Mouse (Mus musculus) liver, embryonic 16.5 days (tissue): ENCODE measurements at regions not wholly inside any gene's neighbourhood (a gene's known extent, or its start where the extent isn't known, plus 50 kb on each side); places are given as distances from the start of the nearest gene placed in this dataset.
A peak's percentile ranks its signal among the peaks of the same experiment; 100 is the strongest.

Experiments
- ATAC-seq: fragments of 200-750 bp; cut with Nextera tagmentation; 2 replicates; pipeline ENCODE4 v1.8.0; 2017; ENCODE audit warnings: low read depth, mild to moderate bottlenecking, moderate number of reproducible peaks, moderate library complexity
- H3K27ac ChIP-seq: fragments of 300-500 bp; sonication (generic); 2 replicates; pipeline ENCODE4 v1.5.1; 2014; ENCODE audit warnings: mild to moderate bottlenecking, low read length
- H3K27me3 ChIP-seq: fragments of 300-500 bp; sonication (generic); 2 replicates; pipeline ENCODE4 v1.6.1; 2014; ENCODE audit warnings: low read depth, low read length, mixed read lengths; ENCODE audit not compliant: control insufficient read depth, insufficient read depth
- H3K36me3 ChIP-seq: fragments of 300-500 bp; sonication (generic); 2 replicates; pipeline ENCODE4 v1.6.1; 2014; ENCODE audit warnings: mild to moderate bottlenecking; ENCODE audit not compliant: control insufficient read depth, insufficient read depth
- H3K4me1 ChIP-seq: fragments of 300-500 bp; sonication (generic); 2 replicates; pipeline ENCODE4 v1.6.1; 2014; ENCODE audit warnings: low read depth, low read length, mixed read lengths; ENCODE audit not compliant: control insufficient read depth
- H3K4me2 ChIP-seq: fragments of 300-500 bp; sonication (generic); 2 replicates; pipeline ENCODE4 v1.6.1; 2014; ENCODE audit warnings: low read depth, low read length, mixed read lengths
- H3K4me3 ChIP-seq: fragments of 300-500 bp; sonication (generic); 2 replicates; pipeline ENCODE4 v1.5.1; 2014; ENCODE audit warnings: low read depth, mild to moderate bottlenecking, low read length
- H3K9ac ChIP-seq: fragments of 300-500 bp; sonication (generic); 2 replicates; pipeline ENCODE4 v1.6.1; 2014; ENCODE audit warnings: low read depth, low read length
- H3K9me3 ChIP-seq: fragments of 300-500 bp; sonication (generic); replicated peaks from 2 replicates; pipeline ENCODE4 v1.6.1; 2016; ENCODE audit warnings: low read length; ENCODE audit not compliant: control insufficient read depth
- WGBS: fragments of 180-500 bp; shearing (Covaris S2); extraction: QIAGEN DNeasy Blood & Tissue Kit; methylation state at CpG from one replicate; pipeline ENCODE4 v1.1.7; 2014; ENCODE audit not compliant: insufficient replicate concordance; 5-methylcytosine and 5-hydroxymethylcytosine counted together

DNA sequence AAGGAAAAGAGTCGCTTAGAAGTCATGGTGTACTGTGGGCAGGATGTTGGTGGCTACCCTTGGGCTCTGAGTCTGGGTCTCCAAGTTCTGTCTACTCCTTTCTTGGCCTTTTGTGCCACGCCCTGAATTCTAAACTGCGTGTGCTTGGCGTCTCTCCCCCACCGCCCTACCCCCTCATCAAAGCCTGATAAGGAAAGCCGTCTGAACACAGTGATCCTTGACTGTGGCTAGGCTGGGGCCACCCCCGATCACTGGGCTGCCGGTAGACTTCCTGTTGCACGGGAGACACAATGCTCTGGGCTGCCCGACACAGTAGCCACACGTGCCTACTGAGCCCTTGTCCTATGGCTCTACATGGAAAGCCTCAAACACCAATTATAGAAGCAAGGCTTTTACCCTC lies 67.1 kb upstream of the Calm2 start:
- Histone ChIP-seq H3K9ac (no peak overlapping the region; the same call in 1 of the 2 replicates), H3K4me3 (no peak overlapping the region), H3K9me3 (no peaks in the 10 kb centered on the region), H3K4me2 (peak overlapping the region; percentile 17; the same call in 1 of the 2 replicates), H3K27ac (no peak overlapping the region), H3K27me3 (no peaks in the 10 kb centered on the region), H3K36me3 (no peaks in the 10 kb centered on the region), H3K4me1 (peaks cover 15% of the 10 kb centered on the region)
- ATAC-seq, result peak; percentile 77
- WGBS, result 7% methylated on average over 11 of the region's 11 CpGs

DNA sequence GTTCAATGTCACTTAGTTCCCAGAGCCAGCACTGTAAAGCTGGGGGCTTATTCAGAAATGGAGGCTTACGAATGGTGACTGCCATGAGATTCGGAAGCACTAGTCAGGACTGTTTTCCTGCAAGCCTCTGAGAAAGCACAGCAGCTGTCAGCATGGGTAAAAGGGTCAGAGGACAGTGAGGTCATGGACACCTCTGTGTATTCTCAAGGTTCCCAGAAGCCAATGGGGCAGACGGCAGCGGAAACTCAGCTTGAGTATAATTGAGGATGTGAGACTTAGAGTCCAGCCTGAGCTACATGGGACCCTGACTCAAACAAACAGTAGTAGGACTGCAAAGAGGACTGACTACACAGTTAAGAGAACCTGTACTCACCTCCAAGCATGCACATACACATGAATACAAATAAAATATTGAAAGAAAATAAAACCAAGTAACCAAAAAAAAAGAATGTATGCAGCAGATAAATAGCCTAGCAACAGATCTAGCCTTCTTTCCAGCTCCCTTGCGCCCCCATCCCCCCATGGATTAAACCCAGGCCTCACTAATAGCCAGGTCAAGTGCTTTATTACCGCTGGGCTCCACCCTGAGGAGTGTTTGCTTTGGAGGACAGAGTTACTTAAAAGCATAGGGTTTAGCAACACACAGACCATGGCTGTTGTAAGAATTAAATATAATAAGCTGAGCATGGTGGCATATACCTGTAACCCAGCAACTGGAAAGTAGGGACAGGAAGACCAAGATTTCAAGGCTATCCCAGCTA lies 67.8 kb upstream of the Calm2 start:
- Histone ChIP-seq H3K27me3 (no peaks in the 10 kb centered on the region), H3K4me1 (peaks cover 15% of the 10 kb centered on the region), H3K27ac (no peak overlapping the region), H3K4me3 (no peak overlapping the region), H3K9me3 (no peaks in the 10 kb centered on the region), H3K9ac (no peak overlapping the region; the same call in 1 of the 2 replicates), H3K36me3 (no peaks in the 10 kb centered on the region), H3K4me2 (peak overlapping the region; percentile 17; the same call in 1 of the 2 replicates)
- WGBS, result 52% methylated on average over 6 of the region's 6 CpGs
- ATAC-seq, result no peak

DNA sequence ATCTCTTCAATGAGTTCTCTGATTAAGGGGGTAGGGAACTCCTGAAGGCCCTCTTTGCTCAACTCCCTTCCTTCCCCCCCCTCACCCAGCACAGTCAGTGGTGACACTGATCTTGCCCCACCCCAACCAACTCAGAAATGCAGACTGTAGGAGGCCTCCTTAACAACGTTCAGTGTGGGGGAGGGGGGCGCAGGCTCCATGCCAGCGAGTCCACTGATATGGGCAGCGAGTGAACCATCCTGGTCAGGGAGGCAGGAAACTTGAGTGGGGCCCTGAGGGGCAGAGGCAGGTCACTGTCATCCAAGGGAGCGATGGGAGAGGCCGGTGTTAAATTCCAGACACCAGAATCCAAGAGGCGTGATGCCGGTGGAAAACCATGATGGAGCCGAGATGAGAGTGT lies 70.5 kb upstream of the Calm2 start:
- Histone ChIP-seq H3K4me1 (peaks cover 15% of the 10 kb centered on the region), H3K27ac (no peak overlapping the region), H3K9me3 (no peaks in the 10 kb centered on the region), H3K27me3 (no peaks in the 10 kb centered on the region; the same call in 1 of the 2 replicates), H3K36me3 (no peaks in the 10 kb centered on the region), H3K9ac (no peak overlapping the region), H3K4me2 (no peak overlapping the region), H3K4me3 (no peak overlapping the region)
- ATAC-seq, result peak; percentile 10; the same call in 1 of the 2 replicates
- WGBS, result 45% methylated on average over 9 of the region's 9 CpGs

DNA sequence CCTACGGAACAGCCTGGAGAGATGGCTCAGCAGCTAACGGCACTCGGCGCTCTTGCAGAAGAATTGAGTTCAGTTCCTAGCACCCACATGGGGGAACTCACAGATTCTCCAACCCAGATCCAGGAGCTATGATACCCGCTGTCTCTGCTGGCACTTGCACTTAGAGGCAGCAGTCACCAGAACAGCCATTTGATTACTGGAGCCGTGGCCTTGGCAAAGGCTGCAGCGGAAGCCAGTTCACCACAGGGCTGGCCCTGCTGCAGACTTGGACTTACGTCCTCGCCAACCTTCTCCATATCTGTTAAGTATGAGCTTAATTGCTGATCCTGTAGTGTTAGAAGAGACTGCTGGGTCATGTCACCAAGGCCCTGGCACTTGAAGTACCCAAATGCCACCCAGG lies 72.7 kb upstream of the Calm2 start:
- no peak overlapping the region for H3K9ac ChIP-seq
- H3K9me3 ChIP-seq, result no peaks in the 10 kb centered on the region
- no peak overlapping the region for H3K4me3 ChIP-seq
- H3K27ac ChIP-seq, result no peak overlapping the region
- ATAC-seq, result no peak
- peaks cover 2% of the 10 kb centered on the region for H3K4me1 ChIP-seq
- WGBS, result 72% methylated on average over 9 of the region's 9 CpGs
- no peaks in the 10 kb centered on the region for H3K36me3 ChIP-seq
- H3K27me3 ChIP-seq, result no peaks in the 10 kb centered on the region; the same call in 1 of the 2 replicates
- H3K4me2 ChIP-seq, result no peak overlapping the region

DNA sequence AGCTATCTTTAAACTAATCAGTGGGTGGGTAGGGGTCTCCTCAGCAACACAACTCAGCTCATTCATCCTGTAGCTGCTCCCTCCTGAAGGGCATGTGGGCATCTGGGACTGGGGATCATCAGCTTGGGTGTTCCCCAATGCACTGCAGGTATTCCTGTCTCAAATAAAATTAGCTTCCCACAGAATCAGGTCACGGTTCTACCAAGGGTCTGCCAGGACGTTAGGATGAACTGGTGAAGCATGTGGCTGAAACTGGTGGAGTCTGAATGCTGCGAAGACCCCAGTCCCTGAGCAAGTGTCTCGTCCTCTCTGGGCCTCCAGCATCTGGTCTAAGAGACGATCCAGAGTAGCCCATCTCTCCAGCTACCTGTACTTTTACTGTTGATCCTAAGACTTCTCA lies 74.1 kb upstream of the Calm2 start:
- Histone ChIP-seq H3K4me2 (no peak overlapping the region), H3K4me1 (no peaks in the 10 kb centered on the region; the same call in 1 of the 2 replicates), H3K4me3 (no peak overlapping the region), H3K9ac (no peak overlapping the region), H3K27me3 (no peaks in the 10 kb centered on the region; the same call in 1 of the 2 replicates), H3K9me3 (no peaks in the 10 kb centered on the region), H3K27ac (no peak overlapping the region), H3K36me3 (no peaks in the 10 kb centered on the region)
- WGBS, result 70% methylated on average over 5 of the region's 5 CpGs
- no peak for ATAC-seq

DNA sequence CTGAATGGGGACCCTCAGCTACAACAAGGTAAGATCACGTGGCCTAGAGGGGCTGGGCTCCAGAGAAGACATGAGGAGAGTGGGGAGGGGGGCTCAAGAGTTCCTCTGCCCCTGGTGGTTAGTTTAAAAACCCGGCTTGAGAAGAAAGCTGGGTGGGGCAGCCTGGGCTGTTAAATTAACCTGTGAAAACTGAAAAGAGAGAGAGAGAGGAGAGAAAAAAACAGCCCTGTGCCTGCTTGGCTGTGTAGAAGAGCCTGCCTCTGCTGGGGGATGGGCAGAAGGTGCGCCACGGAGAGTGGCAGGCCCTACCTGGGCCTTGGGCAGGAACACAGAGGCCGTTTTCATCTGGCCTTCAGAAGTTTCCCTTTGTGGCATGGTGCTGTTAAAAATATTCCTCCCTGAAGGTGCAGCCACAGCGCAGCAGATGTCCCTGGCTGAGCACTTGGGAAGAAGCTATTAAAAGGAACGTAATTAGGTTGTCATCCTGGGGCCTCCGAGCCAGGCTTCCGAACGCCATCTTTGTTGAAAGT lies 75.0 kb upstream of the Calm2 start:
- 55% methylated on average over 10 of the region's 10 CpGs for WGBS
- no peaks in the 10 kb centered on the region; the same call in 1 of the 2 replicates for H3K27me3 ChIP-seq
- H3K4me2 ChIP-seq, result no peak overlapping the region
- no peak for ATAC-seq
- H3K36me3 ChIP-seq, result no peaks in the 10 kb centered on the region
- H3K4me3 ChIP-seq, result no peak overlapping the region
- H3K9me3 ChIP-seq, result no peaks in the 10 kb centered on the region
- no peak overlapping the region for H3K27ac ChIP-seq
- H3K4me1 ChIP-seq, result no peaks in the 10 kb centered on the region; the same call in 1 of the 2 replicates
- H3K9ac ChIP-seq, result no peak overlapping the region

DNA sequence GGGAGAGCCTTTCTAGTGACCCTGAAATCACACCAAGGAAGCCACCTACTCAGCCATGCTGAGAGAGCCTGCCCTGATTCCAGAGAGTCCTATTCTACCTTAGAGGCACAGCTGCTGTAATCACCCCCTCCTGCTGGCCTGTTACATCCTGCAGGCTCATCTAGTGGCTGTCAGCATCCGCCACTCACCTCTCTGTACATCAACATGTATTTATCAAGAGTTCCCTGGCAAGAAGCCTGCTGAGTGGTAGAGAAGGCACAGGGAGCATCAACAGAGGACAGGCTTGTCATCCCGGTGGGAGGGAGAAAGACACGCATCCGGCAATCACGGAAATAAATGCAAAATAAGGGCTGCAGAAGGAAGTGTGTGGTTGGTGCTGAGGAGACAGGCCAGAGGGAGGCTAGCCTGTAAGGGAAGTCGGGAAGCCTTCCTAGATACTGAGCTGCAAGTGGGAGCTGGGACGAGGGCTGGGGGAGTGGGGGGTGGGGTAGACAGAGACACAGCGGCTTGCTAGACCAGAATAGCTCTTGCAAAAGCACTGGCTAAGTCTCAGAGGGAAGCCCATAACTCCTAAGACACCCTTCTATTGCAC lies 75.9 kb upstream of the Calm2 start:
- Histone ChIP-seq H3K27ac (no peak overlapping the region), H3K36me3 (no peaks in the 10 kb centered on the region), H3K9me3 (no peaks in the 10 kb centered on the region), H3K9ac (no peak overlapping the region), H3K4me1 (no peaks in the 10 kb centered on the region), H3K4me2 (no peak overlapping the region), H3K4me3 (no peak overlapping the region), H3K27me3 (no peaks in the 10 kb centered on the region; the same call in 1 of the 2 replicates)
- ATAC-seq, result peak; percentile 53
- WGBS, result 19% methylated on average over 8 of the region's 8 CpGs

DNA sequence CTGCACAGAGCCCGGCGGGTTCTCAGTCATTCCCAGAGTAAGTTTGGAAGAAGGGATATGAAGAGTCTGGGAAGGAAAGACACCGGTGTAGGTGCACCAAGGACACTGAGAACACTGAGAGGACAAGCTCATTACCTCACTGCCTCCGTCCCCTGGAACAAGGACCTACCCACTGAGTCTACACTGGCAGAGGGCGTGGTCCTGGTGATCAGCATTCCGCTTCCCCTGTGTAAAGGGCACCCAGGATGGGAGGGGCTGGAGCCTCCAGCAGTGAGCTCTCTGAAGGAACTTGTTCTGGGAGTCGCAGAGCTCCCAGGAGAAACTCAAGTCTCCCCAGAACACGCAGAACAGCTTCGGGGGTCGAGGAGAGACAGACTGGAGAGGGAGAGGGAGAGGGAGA lies 76.9 kb upstream of the Calm2 start:
- 35% methylated on average over 10 of the region's 10 CpGs for WGBS
- ATAC-seq, result no peak
- Histone ChIP-seq H3K9me3 (no peaks in the 10 kb centered on the region), H3K4me3 (no peak overlapping the region), H3K4me2 (no peak overlapping the region), H3K27me3 (no peaks in the 10 kb centered on the region; the same call in 1 of the 2 replicates), H3K36me3 (no peaks in the 10 kb centered on the region), H3K9ac (no peak overlapping the region), H3K4me1 (no peaks in the 10 kb centered on the region), H3K27ac (no peak overlapping the region)

DNA sequence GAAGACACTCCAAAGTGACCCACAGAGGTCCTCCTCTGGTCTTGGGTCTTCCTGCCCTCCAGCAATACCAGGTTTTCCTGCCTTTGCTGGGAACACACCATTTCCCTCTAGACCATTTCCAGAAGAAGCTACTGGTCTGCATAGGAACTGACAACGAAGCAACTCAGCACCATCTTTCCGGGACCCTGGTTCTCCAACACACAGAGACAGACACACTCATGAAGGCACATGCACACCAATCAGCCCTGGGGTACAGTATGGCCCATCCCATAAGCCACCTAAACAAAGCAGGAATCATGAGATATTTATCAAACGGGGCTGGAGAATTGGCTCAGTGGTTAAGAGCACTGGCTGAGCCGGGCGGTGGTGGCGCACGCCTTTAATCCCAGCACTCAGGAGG lies 80.4 kb upstream of the Calm2 start:
- Histone ChIP-seq H3K4me2 (no peak overlapping the region), H3K36me3 (no peaks in the 10 kb centered on the region), H3K9me3 (no peaks in the 10 kb centered on the region), H3K9ac (no peak overlapping the region), H3K4me3 (no peak overlapping the region), H3K27me3 (no peaks in the 10 kb centered on the region; the same call in 1 of the 2 replicates), H3K4me1 (peaks cover 13% of the 10 kb centered on the region), H3K27ac (no peak overlapping the region)
- ATAC-seq, result no peak
- whole genome bisulfite sequencing, result 71% methylated on average over 7 of the region's 7 CpGs
